Mouse (Mus musculus) forebrain, embryonic 16.5 days (tissue): ENCODE results near the gene Rhox2a. TPM values are rescaled to one million over a fixed set of nuclear protein-coding genes. Genes with fewer than 3 reads are reported as not detected.
"Not testable (repeated sequence)": the region's sequence is repeated elsewhere in the genome, so short reads cannot be mapped to it uniquely, and the experiment has no call there.

ENCODE experiments used
- ATAC-seq: fragments of 200-750 bp; cut with Nextera tagmentation; 2 replicates; pipeline ENCODE4 v1.8.0; 2017; ENCODE audit warnings: mild to moderate bottlenecking, moderate library complexity
- H3K27ac ChIP-seq: fragments of 300-500 bp; sonication (generic); 2 replicates; pipeline ENCODE4 v1.5.1; 2014; ENCODE audit warnings: low read length, control low read depth
- H3K27me3 ChIP-seq: fragments of 300-500 bp; sonication (generic); replicated peaks from 2 replicates; pipeline ENCODE4 v1.6.1; 2014; ENCODE audit warnings: low read length; ENCODE audit not compliant: control insufficient read depth, insufficient read depth
- H3K36me3 ChIP-seq: fragments of 300-500 bp; sonication (generic); 2 replicates; pipeline ENCODE4 v1.6.1; 2014; ENCODE audit not compliant: control insufficient read depth, insufficient read depth
- H3K4me1 ChIP-seq: fragments of 300-500 bp; sonication (generic); replicated peaks from 2 replicates; pipeline ENCODE4 v1.6.1; 2014; ENCODE audit warnings: low read length; ENCODE audit not compliant: control insufficient read depth, insufficient read depth
- H3K4me2 ChIP-seq: fragments of 300-500 bp; sonication (generic); 2 replicates; pipeline ENCODE4 v1.6.1; 2014; ENCODE audit warnings: mild to moderate bottlenecking, low read length, control low read depth
- H3K4me3 ChIP-seq: fragments of 300-500 bp; sonication (generic); replicated peaks from 2 replicates; pipeline ENCODE4 v1.5.1; 2014; ENCODE audit warnings: mild to moderate bottlenecking, low read length, control low read depth
- H3K9ac ChIP-seq: fragments of 300-500 bp; sonication (generic); replicated peaks from 2 replicates; pipeline ENCODE4 v1.6.1; 2014; ENCODE audit warnings: low read depth, low read length, control low read depth
- H3K9me3 ChIP-seq: fragments of 300-500 bp; sonication (generic); 2 replicates; pipeline ENCODE4 v1.6.1; 2016; ENCODE audit warnings: low read length; ENCODE audit not compliant: control insufficient read depth
- WGBS: fragments of 180-500 bp; shearing (Covaris S2); extraction: QIAGEN DNeasy Blood & Tissue Kit; methylation state at CpG from one replicate; pipeline ENCODE4 v1.1.7; 2014; 5-methylcytosine and 5-hydroxymethylcytosine counted together
- polyA plus RNA-seq: library from polyadenylated mRNA; unstranded; fragments of >200 nt; fragmentation: Nextera tagmentation; extraction: Ambion mirVana; gene quantifications from 2 replicates; pipeline ENCODE4 v1.2.1, GENCODE M21; 2015

The Rhox2a gene
- not detected in 2 replicates for polyA plus RNA-seq

- not testable (repeated sequence) for H3K9ac ChIP-seq, H3K4me3 ChIP-seq, H3K9me3 ChIP-seq, H3K27ac ChIP-seq, ATAC-seq, H3K4me2 ChIP-seq, H3K27me3 ChIP-seq, H3K36me3 ChIP-seq, H3K4me1 ChIP-seq
- no CpG with 5 or more reads among the region's 9 CpGs for WGBS
Observed at GRCm38 (mm10) chrX:37244676-37245075, at the start of gene Rhox2a. TSS of gene Rhox2a (plus strand) at chrX:37244976.

- 62% methylated on average over 8 of the region's 8 CpGs for WGBS
- Histone ChIP-seq H3K9me3 (no peaks in the 10 kb centered on the region; the same call in 1 of the 2 replicates), H3K27ac (no peak overlapping the region), H3K36me3 (no peaks in the 10 kb centered on the region), H3K4me1 (no peaks in the 10 kb centered on the region), H3K9ac (no peak overlapping the region), H3K27me3 (no peaks in the 10 kb centered on the region), H3K4me2 (no peak overlapping the region), H3K4me3 (no peak overlapping the region)
- ATAC-seq: no peak
Observed at GRCm38 (mm10) chrX:37198676-37199075, 46.1 kb upstream of the Rhox2a start.

- no peaks in the 10 kb centered on the region for H3K9me3 ChIP-seq
- no peak within 1 kb of the TSS for H3K27ac ChIP-seq
- H3K4me3 ChIP-seq: no peak within 1 kb of the TSS
- ATAC-seq: no peak
- H3K36me3 ChIP-seq: no peaks in the 10 kb centered on the region
- no peaks in the 10 kb centered on the region for H3K27me3 ChIP-seq
- no peaks in the 10 kb centered on the region for H3K4me1 ChIP-seq
- H3K9ac ChIP-seq: no peak within 1 kb of the TSS
- 89% methylated on average over 10 of the region's 10 CpGs for WGBS
- no peak within 1 kb of the TSS for H3K4me2 ChIP-seq
Observed at GRCm38 (mm10) chrX:37210941-37211340, 33.8 kb upstream of the Rhox2a start, which contains the start of gene Gm9. TSS of gene Gm9 (minus strand) at chrX:37211041.

- H3K27me3 ChIP-seq, H3K27ac ChIP-seq, H3K36me3 ChIP-seq, H3K9ac ChIP-seq, H3K4me1 ChIP-seq, H3K4me3 ChIP-seq, H3K4me2 ChIP-seq, H3K9me3 ChIP-seq, ATAC-seq: not testable (repeated sequence)
- 83% methylated on average over 1 of the region's 1 CpGs for WGBS
Observed at GRCm38 (mm10) chrX:37222158-37222557, 22.6 kb upstream of the Rhox2a start, which contains the start of gene Rhox1. TSS of gene Rhox1 (minus strand) at chrX:37222258.

GRCm38 (mm10) chrX:37249619-37250018 is 4.8 kb downstream of the Rhox2a start, which contains the start of gene Rhox3a:
TSS of gene Rhox3a (plus strand) at chrX:37249919.
- not testable (repeated sequence) for H3K4me3 ChIP-seq, H3K4me2 ChIP-seq, ATAC-seq, H3K9ac ChIP-seq, H3K9me3 ChIP-seq, H3K27ac ChIP-seq, H3K4me1 ChIP-seq, H3K36me3 ChIP-seq, H3K27me3 ChIP-seq
- WGBS: 100% methylated on average over 1 of the region's 3 CpGs

- H3K27me3 ChIP-seq, H3K9me3 ChIP-seq, H3K36me3 ChIP-seq, H3K4me3 ChIP-seq, H3K4me1 ChIP-seq, H3K4me2 ChIP-seq, H3K9ac ChIP-seq, ATAC-seq, H3K27ac ChIP-seq: not testable (repeated sequence)
- WGBS: 96% methylated on average over 7 of the region's 19 CpGs
Observed at GRCm38 (mm10) chrX:37265038-37265437, 20.3 kb downstream of the Rhox2a start, which contains the start of gene Rhox4a. TSS of gene Rhox4a (plus strand) at chrX:37265338.

Other genes starting within 250 kb of the Rhox2a start
- not detected in 2 replicates for gene Sowahd, start 196.1 kb upstream of the Rhox2a start, polyA plus RNA-seq
- 261 and 301 TPM in 2 replicates for gene Rpl39, start 159.6 kb upstream of the Rhox2a start, polyA plus RNA-seq
- 25.1 and 29.7 TPM in 2 replicates for gene Upf3b, start 134.7 kb upstream of the Rhox2a start, polyA plus RNA-seq
- 17.4 and 21.3 TPM in 2 replicates for gene Nkap, start 118.2 kb upstream of the Rhox2a start, polyA plus RNA-seq
- gene Akap14, start 76.1 kb upstream of the Rhox2a start, polyA plus RNA-seq: 0.15 TPM in 1 of 2 replicates, not detected in the other
- gene Ndufa1, start 53.8 kb upstream of the Rhox2a start, polyA plus RNA-seq: 384 and 446 TPM in 2 replicates
- gene Rnf113a1, start 53.7 kb upstream of the Rhox2a start, polyA plus RNA-seq: 15.7 TPM in 2 replicates
- not detected in 2 replicates for gene Gm9, start 33.9 kb upstream of the Rhox2a start, polyA plus RNA-seq
- not detected in 2 replicates for gene Rhox1, start 22.7 kb upstream of the Rhox2a start, polyA plus RNA-seq
- gene Rhox3a, start 4.9 kb downstream of the Rhox2a start, polyA plus RNA-seq: not detected in 2 replicates
- gene Rhox4a, start 20.4 kb downstream of the Rhox2a start, polyA plus RNA-seq: not detected in 2 replicates
- gene Rhox3a2, start 135.1 kb downstream of the Rhox2a start, polyA plus RNA-seq: not detected in 2 replicates
- gene Rhox4a2, start 145.9 kb downstream of the Rhox2a start, polyA plus RNA-seq: not detected in 2 replicates
- gene Rhox2b, start 167.1 kb downstream of the Rhox2a start, polyA plus RNA-seq: not detected in 2 replicates
- not detected in 2 replicates for gene Rhox4b, start 187.5 kb downstream of the Rhox2a start, polyA plus RNA-seq
- not detected in 2 replicates for gene Rhox2c, start 208.7 kb downstream of the Rhox2a start, polyA plus RNA-seq
- not detected in 2 replicates for gene Rhox3c, start 213.6 kb downstream of the Rhox2a start, polyA plus RNA-seq
- gene Rhox4c, start 235.4 kb downstream of the Rhox2a start, polyA plus RNA-seq: not detected in 2 replicates
- not detected in 2 replicates for gene Rhox2d, start 248.5 kb downstream of the Rhox2a start, polyA plus RNA-seq